Mouse (Mus musculus) lung, adult 2 months (tissue): ENCODE results near the gene Phf21a. TPM values are rescaled to one million over a fixed set of nuclear protein-coding genes. Genes with fewer than 3 reads are reported as not detected.
A peak's percentile ranks its signal among the peaks of the same experiment; 100 is the strongest.

Source experiments
- DNase-seq: peaks from one replicate; pipeline ENCODE4 v3.0.0; 2022
- H3K4me1 ChIP-seq: fragments of 200-500 bp; 2 replicates; pipeline ENCODE4 v1.6.1; 2011; ENCODE audit warnings: low read length; ENCODE audit not compliant: control insufficient read depth, insufficient read depth
- H3K4me3 ChIP-seq: fragments of 200-500 bp; replicated peaks from 2 replicates; pipeline ENCODE3; 2011; ENCODE audit warnings: low read depth, mild to moderate bottlenecking, control low read depth, low read length; ENCODE audit errors: extremely low read depth
- CTCF ChIP-seq: fragments of 200-500 bp; IDR thresholded peaks from 2 replicates; pipeline ENCODE4 v1.5.1; 2011; ENCODE audit warnings: mild to moderate bottlenecking, low read length, control low read depth; ENCODE audit not compliant: insufficient read depth
- POLR2A ChIP-seq: fragments of 200-500 bp; IDR thresholded peaks from 2 replicates; pipeline ENCODE4 v1.6.1; 2011; ENCODE audit warnings: low read depth, mild to moderate bottlenecking, control low read depth, low read length, borderline replicate concordance; ENCODE audit errors: extremely low read depth
- WGBS: fragments of 180-500 bp; shearing (Covaris S2); methylation state at CpG from one replicate; pipeline ENCODE4 v1.1.7; 2018; 5-methylcytosine and 5-hydroxymethylcytosine counted together
- polyA plus RNA-seq: library from polyadenylated mRNA; depleted of rRNA; stranded (reverse); fragments of >200 nt; gene quantifications from 2 replicates; pipeline ENCODE4 v1.2.3, GENCODE M21; 2012

Phf21a gene
- polyA plus RNA-seq, 1 experiment, result 49.9 TPM

GRCm38 (mm10) chr2:92172300-92172699 lies 79.4 kb downstream of the Phf21a start:
- no peaks in the 10 kb centered on the region for H3K4me1 ChIP-seq
- 66% methylated on average over 5 of the region's 5 CpGs for WGBS
- DNase-seq, result no peak

GRCm38 (mm10) chr2:92173186-92173585 lies 80.3 kb downstream of the Phf21a start:
- TF ChIP-seq POLR2A, result no peak
- TF ChIP-seq CTCF, result no peak
- 80% methylated on average over 4 of the region's 4 CpGs for WGBS
- DNase-seq, result no peak
- Histone ChIP-seq H3K4me3 (no peak overlapping the region), H3K4me1 (no peaks in the 10 kb centered on the region)

More at GRCm38 (mm10) chr2:92172300-92172699, 79.4 kb downstream of the Phf21a start:
- no peak overlapping the region for H3K4me3 ChIP-seq
- TF ChIP-seq POLR2A, result no peak
- no peak for TF ChIP-seq CTCF

GRCm38 (mm10) chr2:92174265-92174664 lies 81.3 kb downstream of the Phf21a start:
- no peaks in the 10 kb centered on the region for H3K4me1 ChIP-seq
- TF ChIP-seq CTCF (no peak), POLR2A (no peak)
- H3K4me3 ChIP-seq, result no peak overlapping the region
- WGBS, result 74% methylated on average over 7 of the region's 7 CpGs
- no peak for DNase-seq

DNA sequence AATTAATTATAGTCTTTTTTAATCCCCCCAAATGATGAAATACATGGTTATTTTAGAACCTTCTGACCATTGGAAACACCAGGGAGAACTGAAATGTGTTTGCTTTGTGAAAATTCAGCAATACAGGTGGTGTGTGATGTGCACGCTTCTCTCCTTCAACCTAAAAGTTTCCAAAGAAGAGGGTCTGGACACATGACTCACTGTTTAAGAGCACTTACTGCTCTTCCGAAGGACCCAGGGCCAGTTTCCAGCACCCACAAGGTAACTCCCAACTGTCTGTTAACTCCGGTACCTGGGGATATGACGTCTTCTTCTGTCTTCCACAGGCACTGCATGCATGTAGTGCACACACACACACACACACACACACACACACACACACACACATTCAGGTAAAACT lies 82.1 kb downstream of the Phf21a start:
- TF ChIP-seq POLR2A (no peak), CTCF (no peak)
- no peaks in the 10 kb centered on the region for H3K4me1 ChIP-seq
- DNase-seq, result no peak
- no peak overlapping the region for H3K4me3 ChIP-seq
- 83% methylated on average over 4 of the region's 4 CpGs for WGBS

DNA sequence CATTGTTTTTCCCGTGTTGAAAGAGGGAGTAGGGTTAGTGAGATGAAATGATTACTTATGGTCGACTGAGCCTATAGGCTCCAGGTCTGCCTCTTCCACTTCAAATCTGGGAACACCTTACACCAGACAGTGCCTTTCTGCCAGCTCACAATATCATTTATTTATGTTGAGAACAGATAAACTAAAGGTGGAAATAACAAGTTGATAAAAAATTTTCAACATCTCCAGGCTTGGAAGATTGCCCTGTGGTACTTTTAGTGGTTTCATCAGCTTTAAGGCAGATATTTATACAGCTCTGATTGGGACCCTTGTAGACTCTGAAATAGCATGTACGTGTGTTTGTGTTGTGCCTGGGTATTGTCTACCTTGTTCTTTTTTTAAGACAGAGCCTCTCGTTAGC lies 83.4 kb downstream of the Phf21a start:
- H3K4me1 ChIP-seq, result no peaks in the 10 kb centered on the region
- H3K4me3 ChIP-seq, result no peak overlapping the region
- 47% methylated on average over 4 of the region's 4 CpGs for WGBS
- TF ChIP-seq POLR2A, result no peak
- TF ChIP-seq CTCF, result no peak
- no peak for DNase-seq

DNA sequence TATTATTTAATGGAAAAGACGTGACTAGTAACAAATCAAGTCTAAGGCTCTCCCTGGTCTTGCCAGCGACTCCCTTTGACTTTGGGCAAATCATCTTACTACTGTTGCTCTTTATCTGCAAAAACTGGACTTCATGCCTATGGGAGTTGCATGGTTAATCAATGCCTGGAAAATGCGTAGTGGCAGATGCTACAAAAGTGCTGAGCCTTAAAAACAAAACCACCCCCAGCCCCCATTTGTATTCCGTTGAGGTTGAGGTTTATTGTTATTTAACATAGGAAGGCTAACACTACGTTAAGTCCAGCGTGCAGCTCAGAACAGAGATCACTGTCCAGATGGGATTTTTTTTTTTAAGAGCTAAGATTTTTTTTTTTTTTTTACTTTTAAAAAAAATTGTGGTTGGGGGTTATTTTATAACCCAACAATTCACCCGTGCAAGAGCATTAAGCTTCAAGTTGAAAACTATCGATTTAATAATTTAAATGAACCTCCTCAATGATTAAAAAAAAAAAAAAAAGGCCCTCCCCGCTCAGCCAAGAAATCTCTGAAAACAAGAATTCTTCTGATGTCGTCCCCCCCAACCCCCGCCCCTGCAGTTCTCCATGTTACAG lies 89.3 kb downstream of the Phf21a start:
- peak overlapping the region; percentile 80 for H3K4me3 ChIP-seq
- 13% methylated on average over 11 of the region's 11 CpGs for WGBS
- peaks cover 2% of the 10 kb centered on the region; the same call in 1 of the 2 replicates for H3K4me1 ChIP-seq
- DNase-seq, result no peak
- TF ChIP-seq CTCF, result no peak
- no peak for TF ChIP-seq POLR2A

GRCm38 (mm10) chr2:92182981-92183501 lies 90.1 kb downstream of the Phf21a start:
- WGBS, result under 1% methylated on average over 41 of the region's 41 CpGs

GRCm38 (mm10) chr2:92183613-92184076 lies 90.7 kb downstream of the Phf21a start:
- peaks cover 2% of the 10 kb centered on the region; the same call in 1 of the 2 replicates for H3K4me1 ChIP-seq
- 1% methylated on average over 30 of the region's 40 CpGs for WGBS
- DNase-seq, result peak; percentile 92
- H3K4me3 ChIP-seq, result peak overlapping the region; percentile 80
- TF ChIP-seq POLR2A (peak; percentile 85; the same call in 1 of the 2 replicates), CTCF (no peak)

More at GRCm38 (mm10) chr2:92182981-92183501, 90.1 kb downstream of the Phf21a start:
- TF ChIP-seq CTCF (no peak), POLR2A (peak; percentile 52; the same call in 1 of the 2 replicates)
- peaks cover 2% of the 10 kb centered on the region; the same call in 1 of the 2 replicates for H3K4me1 ChIP-seq
- H3K4me3 ChIP-seq, result peak overlapping the region; percentile 80
- peak; percentile 77 for DNase-seq

GRCm38 (mm10) chr2:92184077-92184921 lies 91.4 kb downstream of the Phf21a start:
- DNase-seq, result peak; percentile 72
- H3K4me1 ChIP-seq, result peaks cover 2% of the 10 kb centered on the region; the same call in 1 of the 2 replicates
- peak overlapping the region; percentile 80 for H3K4me3 ChIP-seq
- peak; percentile 59; the same call in 1 of the 2 replicates for TF ChIP-seq POLR2A
- no peak for TF ChIP-seq CTCF
- WGBS, result under 1% methylated on average over 16 of the region's 19 CpGs
